Mouse (Mus musculus) kidney, adult 18-20 months (tissue): ENCODE results near the gene Klk1b27.
"Not testable (repeated sequence)": the region's sequence is repeated elsewhere in the genome, so short reads cannot be mapped to it uniquely, and the experiment has no call there.

Experiments
- DNase-seq: peaks from one replicate; pipeline ENCODE4 v3.0.0; 2021

Gene Klk1b27

DNA sequence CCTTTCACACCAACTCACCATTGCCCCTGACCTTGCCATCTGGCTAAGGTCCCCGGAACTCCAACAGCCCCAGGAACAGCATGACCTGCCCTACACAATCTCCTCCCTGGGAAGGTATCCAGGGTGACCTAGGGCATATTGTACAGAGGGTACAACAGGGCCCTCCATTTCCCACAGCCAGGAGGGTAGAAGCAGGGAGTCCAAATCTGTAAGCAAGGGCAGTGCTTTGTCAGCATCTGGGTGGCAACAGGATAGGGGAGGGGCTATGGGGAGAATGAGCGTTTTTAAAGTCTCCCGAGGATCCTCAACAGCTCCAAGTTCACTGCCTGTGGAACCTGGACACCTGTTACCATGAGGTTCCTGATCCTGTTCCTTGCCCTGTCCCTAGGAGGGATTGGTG lies at the start of gene Klk1b27:
Gene Klk1b27 (plus strand): TSS at position 301 of the 400 bp plus-strand sequence.
- not testable (repeated sequence) for DNase-seq

DNA sequence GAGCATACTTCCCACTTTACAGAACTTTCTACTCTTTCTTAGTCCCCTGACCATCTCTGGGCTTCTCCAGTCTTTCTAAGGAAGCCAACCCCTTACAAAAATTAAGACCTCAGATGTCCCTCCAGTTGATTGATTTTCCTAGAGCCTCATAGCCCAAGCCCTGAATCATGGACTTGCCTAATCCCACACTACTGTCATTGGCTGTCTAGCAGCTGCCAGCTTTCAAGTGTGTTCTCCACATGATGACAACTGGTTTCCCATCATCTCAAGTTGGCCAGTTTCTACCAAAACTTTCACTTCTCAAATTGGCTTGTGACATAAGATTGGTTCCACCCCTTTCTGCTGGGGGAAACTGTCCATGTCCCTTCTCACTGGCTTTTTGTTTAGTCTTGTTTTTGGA lies 47.2 kb upstream of the Klk1b27 start:
- no peak for DNase-seq

DNA sequence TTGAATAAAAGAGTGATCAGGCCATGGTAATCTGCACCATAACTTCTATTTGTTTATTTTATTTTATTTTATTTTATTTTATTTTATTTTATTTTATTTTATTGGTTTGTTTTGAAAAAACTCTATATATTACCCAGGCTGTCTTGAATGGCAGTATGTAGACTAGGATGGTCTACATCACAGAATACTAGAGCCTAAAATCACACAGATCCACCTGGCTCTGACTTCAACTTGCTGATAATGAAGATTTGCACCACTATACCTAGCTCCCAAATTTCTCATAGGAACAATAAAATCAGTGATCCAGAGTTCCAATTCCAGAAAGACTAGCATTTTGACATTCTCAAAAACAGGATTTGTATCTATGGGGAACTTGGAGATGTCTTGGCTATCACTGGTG lies 40.2 kb upstream of the Klk1b27 start, which contains the start of gene Klk1b26:
Gene Klk1b26 (plus strand): TSS at position 301 of the 400 bp plus-strand sequence.
- not testable (repeated sequence) for DNase-seq

DNA sequence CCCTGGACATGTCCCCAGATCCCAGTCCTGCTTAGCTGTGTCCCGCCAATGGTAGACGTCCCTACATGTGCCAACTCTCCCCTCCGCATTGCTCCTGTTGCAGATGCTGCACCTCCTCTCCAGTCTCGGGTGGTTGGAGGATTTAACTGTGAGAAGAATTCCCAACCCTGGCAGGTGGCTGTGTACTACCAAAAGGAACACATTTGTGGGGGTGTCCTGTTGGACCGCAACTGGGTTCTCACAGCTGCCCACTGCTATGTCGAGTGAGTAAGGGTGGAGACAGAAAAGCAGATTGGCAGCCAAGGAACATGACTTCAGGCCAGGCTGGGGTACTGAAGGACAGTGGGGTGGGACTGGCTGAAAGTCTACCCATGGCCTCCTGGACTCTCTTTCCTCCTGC lies 37.4 kb upstream of the Klk1b27 start:
- not testable (repeated sequence) for DNase-seq

DNA sequence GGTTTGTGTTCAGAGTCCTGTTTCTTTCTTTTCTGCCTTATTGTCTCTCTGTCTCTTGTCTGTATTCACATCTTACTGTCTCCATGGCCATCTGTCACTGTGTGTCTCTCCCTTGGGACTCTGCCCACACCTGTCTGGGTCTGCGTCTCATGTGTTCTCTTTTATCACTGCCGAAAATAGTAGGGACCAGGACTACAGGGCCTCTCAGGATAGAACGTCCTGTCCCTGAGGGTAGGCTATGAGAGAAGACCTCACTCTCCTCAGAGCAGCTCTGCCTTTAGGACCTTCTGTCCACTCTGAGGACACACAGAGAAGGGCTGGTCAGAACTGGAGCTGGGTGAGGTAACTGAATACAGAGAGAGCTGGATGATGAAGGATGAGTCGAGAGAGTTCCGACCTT lies 37.0 kb upstream of the Klk1b27 start:
- DNase-seq = no peak

DNA sequence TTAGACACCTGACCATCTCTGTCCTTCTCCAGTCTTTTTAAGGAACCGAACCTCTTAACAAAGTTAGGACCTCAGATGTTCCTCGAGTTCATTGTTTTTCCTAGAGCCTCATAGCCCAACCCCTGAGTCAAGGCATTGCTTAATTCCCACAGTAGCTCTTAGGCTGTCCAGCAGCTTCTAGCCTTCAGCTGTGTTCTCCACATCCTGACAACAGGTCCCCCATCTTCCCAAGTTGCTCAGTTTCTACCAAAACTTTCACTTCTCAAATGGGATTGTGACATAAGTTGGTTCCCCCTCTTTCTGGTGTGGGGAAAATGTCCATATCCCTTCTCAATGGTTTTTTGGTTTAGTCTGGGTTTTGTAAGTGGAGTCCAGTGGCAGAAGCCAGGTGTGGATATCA lies 20.0 kb downstream of the Klk1b27 start:
- no peak for DNase-seq

DNA sequence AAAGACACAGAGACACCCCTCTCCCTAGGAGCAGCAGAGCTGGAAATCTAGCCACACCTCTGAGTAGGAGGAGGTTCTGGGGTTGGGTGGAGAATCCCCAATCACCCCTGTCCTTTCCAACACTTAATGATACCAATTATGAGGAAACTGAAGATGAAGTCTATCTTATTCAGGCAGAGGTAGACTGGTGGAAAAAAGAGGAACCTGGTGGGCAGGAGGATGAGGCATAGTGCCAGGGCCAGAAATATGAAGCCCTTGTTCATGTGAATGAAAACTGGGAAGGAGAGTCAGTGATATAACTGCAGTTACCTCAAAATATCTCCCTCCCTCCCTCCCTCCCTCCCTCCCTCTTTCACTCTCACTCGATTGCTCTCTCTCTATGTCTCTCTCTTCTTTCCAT lies 25.6 kb downstream of the Klk1b27 start:
- DNase-seq = no peak

DNA sequence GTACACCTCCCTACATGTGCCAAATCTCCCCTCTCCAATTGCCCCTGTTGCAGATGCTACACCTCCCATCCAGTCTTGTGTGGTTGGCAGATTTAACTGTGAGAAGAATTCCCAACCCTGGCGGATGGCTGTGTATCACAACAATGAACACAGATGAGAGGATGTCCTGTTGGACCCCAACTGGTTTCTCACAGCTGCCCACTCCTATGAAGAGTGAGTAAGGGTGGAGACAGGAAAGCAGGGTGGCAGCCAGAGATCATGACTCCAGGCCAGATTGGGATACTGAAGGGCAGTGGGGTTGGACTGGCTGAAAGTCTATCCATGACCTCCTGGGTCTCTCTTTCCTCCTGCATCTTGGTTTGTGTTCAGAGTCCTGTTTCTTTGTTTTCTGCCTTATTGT lies 44.0 kb downstream of the Klk1b27 start:
- no peak for DNase-seq

DNA sequence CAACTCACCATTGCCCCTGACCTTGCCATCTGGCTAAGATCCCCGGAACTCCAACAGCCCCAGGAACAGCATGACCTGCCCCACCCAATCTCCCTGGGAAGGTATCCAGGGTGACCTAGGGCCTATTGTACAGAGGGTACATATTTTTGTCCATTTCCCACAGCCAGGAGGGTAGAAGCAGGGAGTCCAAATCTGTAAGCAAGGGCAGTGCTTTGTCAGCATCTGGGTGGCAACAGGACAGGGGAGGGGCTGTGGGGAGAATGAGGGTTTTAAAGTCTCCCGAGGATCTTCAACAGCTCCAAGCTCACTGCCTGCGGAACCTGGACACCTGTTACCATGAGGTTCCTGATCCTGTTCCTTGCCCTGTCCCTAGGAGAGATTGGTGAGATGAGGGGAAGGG lies 49.9 kb downstream of the Klk1b27 start, which contains the start of gene Klk1b21:
Gene Klk1b21 (plus strand): TSS at position 301 of the 400 bp plus-strand sequence.
- DNase-seq = peak; percentile 6
